Mouse (Mus musculus) embryonic facial prominence, embryonic 15.5 days (tissue): ENCODE results near the gene D430041D05Rik. TPM values are rescaled to one million over a fixed set of nuclear protein-coding genes. Genes with fewer than 3 reads are reported as not detected.

Experiments used
- ATAC-seq: fragments of 200-750 bp; cut with Nextera tagmentation; 2 replicates; pipeline ENCODE4 v1.8.0; 2017; ENCODE audit warnings: low read depth, moderate TSS enrichment; ENCODE audit not compliant: insufficient number of reproducible peaks, low FRiP score, low TSS enrichment
- H3K27ac ChIP-seq: fragments of 300-500 bp; sonication (generic); replicated peaks from 2 replicates; pipeline ENCODE4 v1.5.1; 2015; ENCODE audit warnings: mild to moderate bottlenecking, inconsistent platforms
- H3K27me3 ChIP-seq: fragments of 300-500 bp; sonication (generic); 2 replicates; pipeline ENCODE4 v1.6.1; 2015; ENCODE audit warnings: inconsistent platforms
- H3K36me3 ChIP-seq: fragments of 300-500 bp; sonication (generic); 2 replicates; pipeline ENCODE4 v1.6.1; 2015; ENCODE audit warnings: mild to moderate bottlenecking, inconsistent platforms
- H3K4me1 ChIP-seq: fragments of 300-500 bp; sonication (generic); 2 replicates; pipeline ENCODE4 v1.6.1; 2015; ENCODE audit warnings: inconsistent platforms
- H3K4me2 ChIP-seq: fragments of 300-500 bp; sonication (generic); replicated peaks from 2 replicates; pipeline ENCODE4 v1.6.1; 2015; ENCODE audit warnings: mild to moderate bottlenecking, inconsistent platforms
- H3K4me3 ChIP-seq: fragments of 300-500 bp; sonication (generic); replicated peaks from 2 replicates; pipeline ENCODE4 v1.5.1; 2015; ENCODE audit warnings: mild to moderate bottlenecking, inconsistent platforms
- H3K9ac ChIP-seq: fragments of 300-500 bp; sonication (generic); 2 replicates; pipeline ENCODE4 v1.6.1; 2015; ENCODE audit warnings: inconsistent platforms
- H3K9me3 ChIP-seq: fragments of 300-500 bp; sonication (generic); replicated peaks from 2 replicates; pipeline ENCODE4 v1.6.1; 2016; ENCODE audit warnings: inconsistent platforms
- WGBS: fragments of 180-500 bp; shearing (Covaris S2); methylation state at CpG from one replicate; pipeline ENCODE4 v1.1.7; 2015; 5-methylcytosine and 5-hydroxymethylcytosine counted together
- polyA plus RNA-seq: library from polyadenylated mRNA; unstranded; fragments of >200 nt; fragmentation: Nextera tagmentation; extraction: Ambion mirVana; gene quantifications from 2 replicates; pipeline ENCODE4 v1.2.1, GENCODE M21; 2015

Gene D430041D05Rik
- polyA plus RNA-seq, 1 experiment from 2014 or later: 0.67 TPM

DNA sequence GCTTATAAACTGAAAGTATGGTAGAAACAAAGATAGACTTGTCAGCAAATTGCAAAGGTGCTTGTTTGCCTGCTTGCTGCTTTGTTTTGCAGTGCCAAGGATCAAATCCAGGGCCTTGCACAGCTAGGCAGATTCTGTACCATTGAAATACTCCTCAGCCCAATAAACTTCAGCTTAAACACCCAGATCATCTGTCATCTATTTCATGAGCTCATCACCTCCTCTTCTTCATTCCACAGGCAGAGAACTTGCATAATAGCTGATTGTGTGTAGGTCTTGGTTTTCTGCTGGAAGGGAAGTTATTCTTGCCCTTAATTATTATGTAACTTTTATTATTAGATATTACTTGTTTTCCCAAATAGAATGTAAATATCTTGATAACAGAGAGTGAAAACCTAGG lies 73.2 kb downstream of the D430041D05Rik start:
- no peaks in the 10 kb centered on the region for H3K27me3 ChIP-seq
- no peak overlapping the region for H3K4me2 ChIP-seq
- no peak overlapping the region for H3K4me3 ChIP-seq
- H3K4me1 ChIP-seq: no peaks in the 10 kb centered on the region
- H3K9ac ChIP-seq: no peak overlapping the region
- no peaks in the 10 kb centered on the region for H3K36me3 ChIP-seq
- H3K27ac ChIP-seq: no peak overlapping the region
- no peak for ATAC-seq
- H3K9me3 ChIP-seq: no peaks in the 10 kb centered on the region

DNA sequence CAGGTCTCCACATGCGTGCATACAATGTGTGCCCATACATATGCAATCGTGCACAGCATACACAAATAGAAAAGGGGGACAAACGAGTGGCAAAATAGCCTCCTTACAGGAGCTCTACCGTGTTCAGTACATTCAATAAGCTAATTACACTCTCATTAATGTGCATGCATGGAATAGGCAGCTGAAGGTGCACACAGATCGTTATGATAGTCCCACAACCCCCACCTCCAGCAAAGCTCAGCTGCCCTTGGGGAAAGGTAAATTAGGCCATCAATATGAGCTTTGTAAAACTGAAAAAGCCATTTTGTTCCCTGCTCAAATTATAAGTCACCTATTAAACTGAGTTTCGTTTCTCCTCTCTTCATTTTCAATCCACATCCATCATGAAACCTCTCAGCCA lies 75.0 kb downstream of the D430041D05Rik start:
- Histone ChIP-seq H3K4me2 (no peak overlapping the region), H3K36me3 (no peaks in the 10 kb centered on the region), H3K9ac (no peak overlapping the region), H3K4me3 (no peak overlapping the region), H3K27ac (no peak overlapping the region), H3K27me3 (no peaks in the 10 kb centered on the region), H3K4me1 (no peaks in the 10 kb centered on the region), H3K9me3 (no peaks in the 10 kb centered on the region)
- 64% methylated on average over 6 of the region's 6 CpGs for WGBS
- ATAC-seq: no peak

DNA sequence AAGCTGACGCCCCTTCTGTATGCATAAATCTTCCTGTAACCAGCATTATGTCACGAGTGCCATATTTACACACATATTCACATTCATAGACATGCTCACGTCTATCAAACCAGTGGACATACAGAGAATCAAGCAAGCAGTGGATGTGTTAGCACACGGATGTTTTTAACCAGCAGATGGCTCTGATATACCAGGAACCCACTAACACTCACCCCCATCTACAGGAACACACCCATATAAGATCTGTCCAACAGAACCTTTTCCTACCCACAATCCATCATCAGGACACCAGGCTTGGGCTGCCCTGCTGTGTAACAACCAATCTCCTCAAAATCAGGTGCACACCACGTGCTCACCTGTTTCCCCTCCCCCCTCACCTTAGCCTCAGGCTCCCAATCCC lies 76.9 kb downstream of the D430041D05Rik start:
- WGBS: 69% methylated on average over 5 of the region's 5 CpGs
- H3K27ac ChIP-seq: no peak overlapping the region
- no peaks in the 10 kb centered on the region for H3K27me3 ChIP-seq
- no peak for ATAC-seq
- H3K4me1 ChIP-seq: no peaks in the 10 kb centered on the region
- no peaks in the 10 kb centered on the region for H3K9me3 ChIP-seq
- no peak overlapping the region for H3K4me3 ChIP-seq
- no peak overlapping the region for H3K9ac ChIP-seq
- H3K36me3 ChIP-seq: no peaks in the 10 kb centered on the region
- H3K4me2 ChIP-seq: no peak overlapping the region

DNA sequence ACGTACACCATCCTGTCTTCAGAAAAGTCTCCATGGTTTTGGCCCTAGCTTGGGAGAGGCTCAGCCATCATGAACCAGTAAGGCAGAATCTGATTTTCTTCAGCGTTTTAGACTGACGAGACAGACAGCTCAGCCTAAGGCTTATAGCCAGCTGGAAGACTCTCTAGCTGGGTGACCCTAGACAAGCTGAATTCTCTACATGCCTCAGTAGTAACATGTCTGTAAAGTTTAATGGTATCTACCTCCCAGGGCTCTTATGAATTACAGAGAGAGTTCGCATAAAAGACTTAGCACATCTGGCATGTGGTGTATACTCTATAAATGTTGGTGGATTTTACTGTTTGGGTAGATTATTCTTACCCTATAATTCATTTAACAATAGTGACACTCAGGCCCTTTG lies 78.1 kb downstream of the D430041D05Rik start:
- Histone ChIP-seq H3K9ac (no peak overlapping the region), H3K4me3 (no peak overlapping the region), H3K4me1 (no peaks in the 10 kb centered on the region), H3K9me3 (no peaks in the 10 kb centered on the region), H3K27me3 (no peaks in the 10 kb centered on the region), H3K4me2 (no peak overlapping the region), H3K36me3 (no peaks in the 10 kb centered on the region), H3K27ac (no peak overlapping the region)
- ATAC-seq: no peak
- 46% methylated on average over 4 of the region's 4 CpGs for WGBS

DNA sequence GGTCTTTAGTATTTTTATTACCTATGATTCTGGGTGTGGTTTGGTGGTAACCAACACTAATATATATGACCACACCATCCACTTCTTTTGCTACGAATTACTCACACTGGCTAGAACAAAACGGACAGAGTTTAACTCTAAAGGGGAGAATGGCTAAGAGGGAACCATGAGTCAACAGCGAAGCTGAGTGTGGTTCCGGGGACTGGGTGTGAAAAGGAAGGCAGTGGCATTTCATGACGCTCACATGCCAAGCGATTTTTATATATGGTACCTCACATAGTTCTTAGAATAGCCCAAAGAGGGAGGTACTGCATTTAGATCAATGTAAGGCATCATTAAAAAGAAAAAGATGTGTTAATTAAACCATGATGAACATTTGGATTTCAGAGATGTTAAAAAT lies 79.6 kb downstream of the D430041D05Rik start:
- Histone ChIP-seq H3K9me3 (no peaks in the 10 kb centered on the region), H3K4me2 (no peak overlapping the region), H3K27me3 (no peaks in the 10 kb centered on the region), H3K9ac (no peak overlapping the region), H3K4me1 (no peaks in the 10 kb centered on the region), H3K4me3 (no peak overlapping the region), H3K27ac (no peak overlapping the region), H3K36me3 (no peaks in the 10 kb centered on the region)
- ATAC-seq: no peak
- 82% methylated on average over 6 of the region's 6 CpGs for WGBS

DNA sequence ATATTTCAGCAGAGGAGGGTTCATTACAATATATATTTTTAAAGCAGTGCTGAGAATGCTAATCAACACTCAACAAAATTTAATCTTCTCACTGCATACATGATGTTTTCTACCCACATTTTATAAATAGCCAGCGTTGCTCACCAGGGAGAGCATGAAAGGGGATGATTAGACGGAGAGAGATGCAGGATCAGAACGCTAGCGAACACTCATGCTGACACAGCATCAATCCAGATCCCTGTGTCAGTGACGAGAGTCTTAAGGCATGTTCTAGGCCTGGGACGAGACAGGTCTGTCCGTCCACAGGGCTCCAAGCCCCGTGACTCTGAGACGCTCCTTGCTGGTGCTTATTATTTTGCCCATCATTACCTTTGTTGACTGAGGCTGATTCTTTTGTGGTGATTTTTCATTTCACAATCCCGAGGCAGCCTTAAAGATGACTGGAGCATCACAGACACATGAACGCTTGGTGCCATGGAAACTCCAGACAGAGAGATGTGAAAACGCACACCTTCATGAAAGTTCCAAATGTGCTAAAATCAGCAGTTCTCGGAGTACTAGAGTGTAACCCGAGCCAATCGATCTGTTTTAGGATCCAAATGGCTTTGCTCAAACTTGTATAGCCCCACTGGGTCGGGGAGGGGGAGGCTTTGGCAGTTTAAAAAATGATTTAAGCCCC lies 83.6 kb downstream of the D430041D05Rik start:
- Histone ChIP-seq H3K4me3 (no peak overlapping the region), H3K4me2 (no peak overlapping the region), H3K27me3 (no peaks in the 10 kb centered on the region), H3K9me3 (no peaks in the 10 kb centered on the region), H3K9ac (no peak overlapping the region), H3K4me1 (no peaks in the 10 kb centered on the region), H3K27ac (no peak overlapping the region), H3K36me3 (no peaks in the 10 kb centered on the region)
- ATAC-seq: no peak
- WGBS: 71% methylated on average over 16 of the region's 16 CpGs

DNA sequence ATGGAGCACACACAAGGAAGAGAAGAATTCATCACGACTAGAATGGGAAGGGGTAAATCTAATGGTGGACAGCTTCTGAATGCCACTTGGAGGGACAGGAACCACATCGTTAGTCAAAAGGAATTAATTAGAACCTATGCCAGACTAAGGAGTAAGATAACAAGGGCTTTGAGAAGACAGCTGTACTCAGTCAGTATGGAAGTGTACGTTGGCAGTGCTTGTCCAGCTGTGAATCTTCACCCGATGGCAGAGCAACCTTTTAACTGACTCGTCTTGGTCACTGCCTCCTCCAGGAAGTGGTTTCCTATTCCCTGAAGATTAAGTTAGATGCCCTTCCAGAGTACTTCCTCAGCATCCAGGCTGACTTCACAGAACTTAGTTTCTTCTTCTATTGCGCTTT lies 87.0 kb downstream of the D430041D05Rik start:
- Histone ChIP-seq H3K36me3 (no peaks in the 10 kb centered on the region), H3K4me1 (no peaks in the 10 kb centered on the region), H3K27ac (no peak overlapping the region)

DNA sequence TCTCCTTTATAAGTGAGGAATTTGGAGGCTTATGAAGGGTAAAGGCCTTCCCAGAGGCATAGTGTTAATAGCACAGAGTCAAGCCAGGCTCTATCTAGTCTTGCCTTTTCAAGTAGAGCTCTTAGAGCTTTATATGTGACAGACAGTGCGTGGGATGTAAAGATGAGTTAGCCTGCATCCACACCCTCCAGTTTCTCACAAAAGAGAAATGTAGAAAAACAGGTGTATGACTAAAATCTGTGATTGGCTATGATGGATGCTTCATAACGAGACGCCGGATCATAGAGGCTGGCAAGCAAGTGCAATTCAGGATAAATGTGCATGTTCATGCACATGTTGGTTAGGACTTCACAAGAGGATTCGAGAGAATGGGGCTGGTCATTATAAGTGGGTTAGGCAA lies 87.5 kb downstream of the D430041D05Rik start:
- 85% methylated on average over 5 of the region's 5 CpGs for WGBS
- no peaks in the 10 kb centered on the region for H3K27me3 ChIP-seq
- H3K4me2 ChIP-seq: no peak overlapping the region
- no peaks in the 10 kb centered on the region for H3K36me3 ChIP-seq
- no peak overlapping the region for H3K27ac ChIP-seq
- H3K4me3 ChIP-seq: no peak overlapping the region
- no peaks in the 10 kb centered on the region for H3K4me1 ChIP-seq
- no peak for ATAC-seq
- no peak overlapping the region for H3K9ac ChIP-seq
- no peaks in the 10 kb centered on the region for H3K9me3 ChIP-seq

More for the DNA sequence above, 87.0 kb downstream of the D430041D05Rik start:
- H3K27me3 ChIP-seq: no peaks in the 10 kb centered on the region
- WGBS: 67% methylated on average over 6 of the region's 6 CpGs
- H3K4me3 ChIP-seq: no peak overlapping the region
- ATAC-seq: no peak
- no peaks in the 10 kb centered on the region for H3K9me3 ChIP-seq
- no peak overlapping the region for H3K4me2 ChIP-seq
- H3K9ac ChIP-seq: no peak overlapping the region

DNA sequence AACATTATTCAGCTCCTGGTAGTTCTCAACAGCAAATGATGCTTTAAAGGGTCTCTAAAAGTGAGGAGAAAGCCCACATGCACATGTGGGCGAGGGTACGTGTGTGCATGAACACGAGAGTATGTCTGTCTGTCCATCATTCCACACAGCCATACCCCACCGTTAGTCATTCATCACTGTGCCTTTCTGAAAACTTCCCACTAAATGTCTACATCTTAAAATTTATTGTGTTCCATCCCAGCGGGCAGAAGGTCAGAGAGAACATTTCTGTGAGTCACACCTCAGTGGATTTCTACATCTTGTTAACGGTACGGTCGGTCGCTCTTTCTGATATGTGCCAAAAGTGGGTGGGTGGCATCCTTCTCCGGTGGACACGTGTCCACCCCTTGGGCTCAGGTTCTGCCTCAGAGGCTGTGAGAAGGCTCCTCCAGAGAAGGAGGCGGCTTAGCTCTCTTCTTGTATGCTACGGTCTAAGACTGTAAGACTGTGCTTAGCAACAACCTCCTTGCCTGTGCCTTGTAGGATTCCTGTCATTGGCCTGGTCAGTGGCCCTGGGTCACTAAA lies 90.7 kb downstream of the D430041D05Rik start:
- no peaks in the 10 kb centered on the region for H3K27me3 ChIP-seq
- H3K4me3 ChIP-seq: no peak overlapping the region
- WGBS: 92% methylated on average over 13 of the region's 13 CpGs
- H3K9me3 ChIP-seq: no peaks in the 10 kb centered on the region
- H3K9ac ChIP-seq: no peak overlapping the region
- no peaks in the 10 kb centered on the region for H3K4me1 ChIP-seq
- no peak overlapping the region for H3K27ac ChIP-seq
- no peak overlapping the region for H3K4me2 ChIP-seq
- ATAC-seq: no peak
- H3K36me3 ChIP-seq: no peaks in the 10 kb centered on the region

DNA sequence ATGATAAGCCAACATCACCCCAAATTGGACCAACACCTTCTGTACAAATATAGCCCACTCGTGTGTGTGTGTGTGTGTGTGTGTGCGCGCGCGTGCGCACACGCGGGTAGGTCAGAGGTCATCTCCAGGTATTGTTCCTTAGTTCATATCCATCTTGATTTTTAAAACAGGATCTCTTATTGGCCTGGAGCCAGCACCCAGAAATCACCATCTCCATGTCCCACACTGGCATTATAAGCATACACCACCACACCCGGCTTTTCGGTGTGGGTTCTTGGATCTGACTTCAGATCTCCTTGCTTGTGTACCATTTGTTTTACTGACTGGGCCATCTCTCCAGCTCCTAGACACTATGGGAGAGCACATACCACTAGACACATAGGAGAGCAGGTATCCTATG lies 91.4 kb downstream of the D430041D05Rik start:
- Histone ChIP-seq H3K9ac (no peak overlapping the region), H3K36me3 (no peaks in the 10 kb centered on the region), H3K4me3 (no peak overlapping the region), H3K9me3 (no peaks in the 10 kb centered on the region), H3K27me3 (no peaks in the 10 kb centered on the region), H3K27ac (no peak overlapping the region), H3K4me2 (no peak overlapping the region), H3K4me1 (no peaks in the 10 kb centered on the region)
- no peak for ATAC-seq
- WGBS: 93% methylated on average over 10 of the region's 10 CpGs

DNA sequence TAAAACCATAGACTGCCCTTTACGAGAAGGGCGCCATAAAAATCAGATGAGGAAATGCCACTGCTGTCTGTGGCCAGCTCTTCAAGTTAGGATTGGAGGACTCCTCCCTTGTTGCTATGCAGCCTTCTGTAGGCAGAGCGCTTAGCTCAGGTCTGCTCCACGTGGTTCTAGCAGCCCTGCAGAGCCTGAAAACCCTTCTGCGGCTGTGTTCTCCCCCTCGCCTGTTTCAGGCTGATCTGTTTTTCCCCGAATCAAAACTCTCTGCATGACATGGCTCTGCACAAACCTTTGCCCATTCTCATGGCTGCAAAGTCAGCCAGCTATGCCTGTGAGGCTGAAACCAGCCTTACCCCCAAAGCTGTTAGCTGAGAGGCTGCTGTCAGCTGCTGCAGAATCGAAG lies 91.9 kb downstream of the D430041D05Rik start:
- H3K27ac ChIP-seq: no peak overlapping the region
- 48% methylated on average over 8 of the region's 8 CpGs for WGBS
- H3K27me3 ChIP-seq: no peaks in the 10 kb centered on the region
- no peak overlapping the region for H3K4me3 ChIP-seq
- H3K9me3 ChIP-seq: no peaks in the 10 kb centered on the region
- H3K4me1 ChIP-seq: no peaks in the 10 kb centered on the region
- H3K36me3 ChIP-seq: no peaks in the 10 kb centered on the region
- H3K4me2 ChIP-seq: no peak overlapping the region
- H3K9ac ChIP-seq: no peak overlapping the region
- no peak for ATAC-seq

DNA sequence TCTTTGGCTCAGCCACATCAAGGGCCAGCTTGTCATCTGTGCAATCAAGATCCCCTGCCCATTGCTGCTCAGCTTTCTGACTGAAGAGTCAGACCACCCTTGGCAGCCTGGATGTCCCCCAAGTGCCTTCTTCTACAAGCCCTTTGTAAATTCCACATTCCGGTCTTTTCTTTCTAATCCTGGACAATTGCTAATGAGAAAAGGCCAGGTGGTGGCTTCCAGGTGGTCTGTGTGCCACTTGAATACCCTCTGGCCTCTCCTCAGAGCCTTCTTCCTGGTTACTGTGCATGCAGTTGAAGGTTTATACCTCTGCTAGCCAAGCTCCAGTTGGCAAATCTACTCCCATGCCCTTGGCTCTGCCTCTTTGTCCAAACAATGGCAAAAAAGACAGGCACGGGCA lies 92.6 kb downstream of the D430041D05Rik start:
- no peaks in the 10 kb centered on the region for H3K27me3 ChIP-seq
- no peak for ATAC-seq
- H3K36me3 ChIP-seq: no peaks in the 10 kb centered on the region
- no peak overlapping the region for H3K9ac ChIP-seq
- H3K4me3 ChIP-seq: no peak overlapping the region
- 86% methylated on average over 2 of the region's 2 CpGs for WGBS
- no peak overlapping the region for H3K27ac ChIP-seq
- no peaks in the 10 kb centered on the region for H3K4me1 ChIP-seq
- no peaks in the 10 kb centered on the region for H3K9me3 ChIP-seq
- H3K4me2 ChIP-seq: no peak overlapping the region
